Mouse (Mus musculus): Measurements from ENCODE around the gene Mb21d2. TPM values are rescaled to one million over a fixed set of nuclear protein-coding genes. Genes with fewer than 3 reads are reported as not detected.

The Mb21d2 gene
- polyA plus RNA-seq, 1 experiment, result not detected

GRCm38 (mm10) chr16:28931213-28931612 lies 1.7 kb upstream of the Mb21d2 start:
- no peak for TF ChIP-seq POLR2A (IDR thresholded peaks at IDR 0.05; ENCODE audit: borderline replicate concordance, control insufficient read depth, low read depth, low read length)
- no peak for TF ChIP-seq CTCF (IDR thresholded peaks at IDR 0.05; ENCODE audit: control insufficient read depth, insufficient read depth, low read length)
- WGBS, result 74% methylated on average over 2 of the region's 2 CpGs

GRCm38 (mm10) chr16:28930426-28930825 lies 953 bp upstream of the Mb21d2 start:
- Histone ChIP-seq H3K4me1 (ENCODE audit: control insufficient read depth, insufficient read depth, low read length) (no peaks in the 10 kb centered on the region), H3K4me3 (replicated peaks; ENCODE audit: control insufficient read depth, low read depth, low read length) (no peak overlapping the region), H3K27ac (ENCODE audit: control insufficient read depth, insufficient read depth, low read depth, low read length, poor library complexity) (no peak overlapping the region)
- TF ChIP-seq POLR2A (IDR thresholded peaks at IDR 0.05; ENCODE audit: borderline replicate concordance, control insufficient read depth, low read depth, low read length), result no peak
- TF ChIP-seq CTCF (IDR thresholded peaks at IDR 0.05; ENCODE audit: control insufficient read depth, insufficient read depth, low read length), result no peak
- 56% methylated on average over 5 of the region's 5 CpGs for WGBS

More at GRCm38 (mm10) chr16:28931213-28931612, 1.7 kb upstream of the Mb21d2 start:
- Histone ChIP-seq H3K27ac (ENCODE audit: control insufficient read depth, insufficient read depth, low read depth, low read length, poor library complexity) (no peak overlapping the region), H3K4me1 (ENCODE audit: control insufficient read depth, insufficient read depth, low read length) (no peaks in the 10 kb centered on the region), H3K4me3 (replicated peaks; ENCODE audit: control insufficient read depth, low read depth, low read length) (no peak overlapping the region)

DNA sequence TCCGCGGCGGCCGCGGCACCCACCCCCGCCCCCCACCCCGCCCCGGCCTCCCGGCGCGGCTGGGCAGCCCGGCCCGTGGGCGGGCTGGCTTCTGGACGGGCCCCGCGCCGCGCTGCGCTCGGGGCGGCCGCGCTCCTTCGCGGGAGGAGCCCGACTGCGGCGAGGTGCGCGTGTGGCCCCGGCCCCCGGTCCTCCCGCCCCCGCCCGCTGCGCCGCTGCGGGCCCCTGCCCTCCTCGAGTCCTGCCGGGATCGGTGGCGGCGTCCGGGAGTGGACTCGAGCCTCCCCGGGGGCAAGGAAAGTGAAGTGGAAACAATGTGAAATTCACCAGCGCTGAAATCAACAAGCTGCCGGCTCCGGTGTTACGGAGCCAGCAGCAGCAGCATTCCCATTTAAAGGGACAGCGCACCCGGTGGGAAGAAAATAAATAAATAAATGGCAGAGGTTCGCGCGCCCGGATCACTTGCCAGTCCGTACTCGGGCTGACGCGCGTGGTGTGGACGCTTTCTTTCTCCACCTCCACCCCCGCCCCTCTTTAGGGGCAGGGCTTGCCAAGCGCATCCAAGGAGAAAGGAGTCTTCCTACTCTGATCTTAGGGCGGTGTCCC lies 316 bp upstream of the Mb21d2 start:
- no peak overlapping the region; the same call in 1 of the 2 replicates for H3K27ac ChIP-seq (ENCODE audit: control insufficient read depth, insufficient read depth, low read depth, low read length, poor library complexity)
- H3K4me1 ChIP-seq (ENCODE audit: control insufficient read depth, insufficient read depth, low read length), result no peaks in the 10 kb centered on the region
- TF ChIP-seq POLR2A (IDR thresholded peaks at IDR 0.05; ENCODE audit: borderline replicate concordance, control insufficient read depth, low read depth, low read length), result no peak
- H3K4me3 ChIP-seq (replicated peaks; ENCODE audit: control insufficient read depth, low read depth, low read length), result no peak overlapping the region
- WGBS, result 1% methylated on average over 64 of the region's 66 CpGs

DNA sequence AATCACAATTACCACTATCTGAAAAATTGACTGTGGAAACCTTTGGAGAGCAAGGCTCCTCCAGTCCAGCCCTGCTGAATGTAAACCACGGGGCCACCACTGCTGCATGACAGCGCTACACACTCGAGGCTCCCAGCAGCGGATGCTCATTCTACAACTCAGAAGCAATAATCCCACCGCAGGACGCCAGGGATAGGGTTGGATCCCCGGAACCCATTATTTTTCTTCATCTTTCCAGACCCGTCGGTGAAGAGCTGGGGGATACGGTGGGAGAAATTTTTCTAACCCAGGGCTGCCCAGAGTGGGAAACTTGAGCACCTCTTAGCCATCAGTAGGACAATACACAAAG lies 1.0 kb downstream of the Mb21d2 start:
- no peak overlapping the region for H3K27ac ChIP-seq (ENCODE audit: control insufficient read depth, insufficient read depth, low read depth, low read length, poor library complexity)
- TF ChIP-seq POLR2A (IDR thresholded peaks at IDR 0.05; ENCODE audit: borderline replicate concordance, control insufficient read depth, low read depth, low read length), result no peak
- TF ChIP-seq CTCF (IDR thresholded peaks at IDR 0.05; ENCODE audit: control insufficient read depth, insufficient read depth, low read length), result no peak
- WGBS, result 3% methylated on average over 10 of the region's 10 CpGs
- no peak overlapping the region for H3K4me3 ChIP-seq (replicated peaks; ENCODE audit: control insufficient read depth, low read depth, low read length)
- H3K4me1 ChIP-seq (ENCODE audit: control insufficient read depth, insufficient read depth, low read length), result no peaks in the 10 kb centered on the region

GRCm38 (mm10) chr16:28927381-28927780 lies 2.1 kb downstream of the Mb21d2 start:
- Histone ChIP-seq H3K4me3 (replicated peaks; ENCODE audit: control insufficient read depth, low read depth, low read length) (no peak overlapping the region), H3K4me1 (ENCODE audit: control insufficient read depth, insufficient read depth, low read length) (no peaks in the 10 kb centered on the region), H3K27ac (ENCODE audit: control insufficient read depth, insufficient read depth, low read depth, low read length, poor library complexity) (no peak overlapping the region)
- TF ChIP-seq POLR2A (IDR thresholded peaks at IDR 0.05; ENCODE audit: borderline replicate concordance, control insufficient read depth, low read depth, low read length) (no peak), CTCF (IDR thresholded peaks at IDR 0.05; ENCODE audit: control insufficient read depth, insufficient read depth, low read length) (no peak)
- WGBS, result 78% methylated on average over 9 of the region's 9 CpGs

GRCm38 (mm10) chr16:28919320-28919885 lies 10.1 kb downstream of the Mb21d2 start:
- H3K4me1 ChIP-seq (ENCODE audit: control insufficient read depth, insufficient read depth, low read length), result no peaks in the 10 kb centered on the region
- H3K4me3 ChIP-seq (replicated peaks; ENCODE audit: control insufficient read depth, low read depth, low read length), result no peak overlapping the region
- no peak overlapping the region for H3K27ac ChIP-seq (ENCODE audit: control insufficient read depth, insufficient read depth, low read depth, low read length, poor library complexity)
- no peak for TF ChIP-seq CTCF (IDR thresholded peaks at IDR 0.05; ENCODE audit: control insufficient read depth, insufficient read depth, low read length)
- no peak for TF ChIP-seq POLR2A (IDR thresholded peaks at IDR 0.05; ENCODE audit: borderline replicate concordance, control insufficient read depth, low read depth, low read length)
- WGBS, result 85% methylated on average over 11 of the region's 11 CpGs

DNA sequence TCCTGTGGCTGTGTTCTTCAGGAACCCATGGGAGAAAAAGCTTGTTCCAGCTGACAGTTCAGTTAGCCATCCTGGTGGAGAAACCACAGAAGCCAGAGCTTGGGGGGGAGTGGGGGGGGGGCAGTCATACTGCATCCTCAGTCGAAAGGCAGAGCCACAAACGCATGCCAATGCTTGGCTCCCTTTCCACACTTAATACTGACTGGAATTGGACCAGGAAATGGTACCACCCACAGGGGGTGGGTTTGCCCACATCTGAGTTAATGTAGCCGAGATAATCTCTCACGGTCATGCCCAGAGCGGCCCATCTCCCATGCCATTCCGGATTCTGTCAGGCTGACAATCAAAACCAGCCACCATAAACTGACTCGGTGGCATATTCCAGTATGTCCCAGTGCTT lies 14.1 kb downstream of the Mb21d2 start:
- 76% methylated on average over 7 of the region's 7 CpGs for WGBS
- H3K4me3 ChIP-seq (replicated peaks; ENCODE audit: control insufficient read depth, low read depth, low read length), result no peak overlapping the region
- TF ChIP-seq CTCF (IDR thresholded peaks at IDR 0.05; ENCODE audit: control insufficient read depth, insufficient read depth, low read length) (no peak), POLR2A (IDR thresholded peaks at IDR 0.05; ENCODE audit: borderline replicate concordance, control insufficient read depth, low read depth, low read length) (no peak)
- no peaks in the 10 kb centered on the region for H3K4me1 ChIP-seq (ENCODE audit: control insufficient read depth, insufficient read depth, low read length)
- no peak overlapping the region for H3K27ac ChIP-seq (ENCODE audit: control insufficient read depth, insufficient read depth, low read depth, low read length, poor library complexity)

DNA sequence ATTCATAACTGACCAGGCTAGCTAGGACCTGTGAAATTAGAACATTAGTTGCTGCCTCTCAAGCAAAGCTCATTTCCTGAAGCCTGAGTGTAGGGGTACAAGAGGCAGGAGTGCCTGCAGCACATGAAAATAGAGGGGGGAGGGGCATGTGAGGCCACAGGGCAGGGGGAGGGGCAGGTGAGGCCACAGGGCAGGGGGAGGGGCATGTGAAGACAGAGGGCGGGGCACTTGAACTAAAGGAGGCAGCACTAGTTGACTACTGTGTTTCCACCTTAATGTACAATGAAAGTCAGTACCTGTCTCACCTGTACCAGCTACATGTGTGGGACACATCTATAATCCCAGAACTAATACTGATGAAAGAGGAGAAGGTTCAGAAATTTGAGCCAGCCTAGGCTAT lies 14.8 kb downstream of the Mb21d2 start:
- Histone ChIP-seq H3K27ac (ENCODE audit: control insufficient read depth, insufficient read depth, low read depth, low read length, poor library complexity) (no peak overlapping the region), H3K4me1 (ENCODE audit: control insufficient read depth, insufficient read depth, low read length) (no peaks in the 10 kb centered on the region), H3K4me3 (replicated peaks; ENCODE audit: control insufficient read depth, low read depth, low read length) (no peak overlapping the region)
- 47% methylated on average over 1 of the region's 1 CpGs for WGBS
- no peak for TF ChIP-seq CTCF (IDR thresholded peaks at IDR 0.05; ENCODE audit: control insufficient read depth, insufficient read depth, low read length)
- no peak for TF ChIP-seq POLR2A (IDR thresholded peaks at IDR 0.05; ENCODE audit: borderline replicate concordance, control insufficient read depth, low read depth, low read length)
